Mouse (Mus musculus) heart, embryonic 12.5 days (tissue): ENCODE measurements around the gene Shroom4. TPM values are rescaled to one million over a fixed set of nuclear protein-coding genes. Genes with fewer than 3 reads are reported as not detected.

Source experiments
- ATAC-seq: fragments of 200-750 bp; cut with Nextera tagmentation; 2 replicates; pipeline ENCODE4 v1.8.0; 2017; ENCODE audit warnings: moderate TSS enrichment, moderate library complexity; ENCODE audit not compliant: insufficient number of reproducible peaks, low FRiP score
- H3K27ac ChIP-seq: fragments of 300-500 bp; sonication (generic); 2 replicates; pipeline ENCODE4 v1.5.1; 2016; ENCODE audit warnings: mild to moderate bottlenecking, moderate library complexity; ENCODE audit not compliant: poor library complexity, severe bottlenecking
- H3K27me3 ChIP-seq: fragments of 300-500 bp; sonication (generic); replicated peaks from 2 replicates; pipeline ENCODE4 v1.6.1; 2016; ENCODE audit warnings: mild to moderate bottlenecking, moderate library complexity
- H3K36me3 ChIP-seq: fragments of 300-500 bp; sonication (generic); 2 replicates; pipeline ENCODE4 v1.6.1; 2016; ENCODE audit warnings: mild to moderate bottlenecking, moderate library complexity
- H3K4me1 ChIP-seq: fragments of 300-500 bp; sonication (generic); replicated peaks from 2 replicates; pipeline ENCODE4 v1.6.1; 2016; ENCODE audit warnings: mild to moderate bottlenecking
- H3K4me2 ChIP-seq: fragments of 300-500 bp; sonication (generic); 2 replicates; pipeline ENCODE4 v1.6.1; 2016; ENCODE audit warnings: mild to moderate bottlenecking, moderate library complexity
- H3K4me3 ChIP-seq: fragments of 300-500 bp; sonication (generic); 2 replicates; pipeline ENCODE4 v1.5.1; 2016; ENCODE audit warnings: mild to moderate bottlenecking
- H3K9ac ChIP-seq: fragments of 300-500 bp; sonication (generic); 2 replicates; pipeline ENCODE4 v1.6.1; 2016; ENCODE audit warnings: mild to moderate bottlenecking, moderate library complexity
- H3K9me3 ChIP-seq: fragments of 300-500 bp; sonication (generic); replicated peaks from 2 replicates; pipeline ENCODE4 v1.6.1; 2016; ENCODE audit warnings: mild to moderate bottlenecking, moderate library complexity
- WGBS: fragments of 180-500 bp; shearing (Covaris S2); methylation state at CpG from one replicate; pipeline ENCODE4 v1.1.7; 2016; 5-methylcytosine and 5-hydroxymethylcytosine counted together
- polyA plus RNA-seq: library from polyadenylated mRNA; unstranded; fragments of >200 nt; fragmentation: Nextera tagmentation; extraction: Ambion mirVana; gene quantifications from 2 replicates; pipeline ENCODE4 v1.2.1, GENCODE M21; 2016

The Shroom4 gene
- polyA plus RNA-seq, 1 experiment from 2014 or later, result 6.0 TPM

DNA sequence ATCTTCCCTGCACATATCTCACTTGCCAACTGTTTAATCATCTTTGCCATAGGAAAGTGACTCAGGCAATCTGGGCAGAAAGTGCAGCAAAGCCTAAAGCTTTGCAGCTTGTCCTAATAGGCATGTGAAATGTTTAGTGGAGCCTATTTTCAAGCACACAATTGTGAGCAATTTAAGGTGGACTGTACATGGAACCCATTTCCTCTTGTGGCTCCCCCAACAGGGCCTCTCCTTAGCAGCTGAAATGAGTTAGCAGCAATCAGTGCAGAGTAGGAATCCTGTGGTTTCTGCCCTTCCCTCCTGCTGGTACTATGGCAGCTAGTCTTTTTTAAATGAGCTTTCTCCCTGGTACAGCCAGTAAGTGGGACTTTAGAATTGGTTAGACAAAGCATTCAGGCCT is 95.8 kb downstream of the Shroom4 start:
- Histone ChIP-seq H3K4me1 (no peaks in the 10 kb centered on the region), H3K36me3 (no peaks in the 10 kb centered on the region), H3K9me3 (no peaks in the 10 kb centered on the region), H3K27ac (no peak overlapping the region), H3K9ac (no peak overlapping the region), H3K4me3 (no peak overlapping the region), H3K27me3 (no peaks in the 10 kb centered on the region), H3K4me2 (no peak overlapping the region)
- ATAC-seq, result no peak

DNA sequence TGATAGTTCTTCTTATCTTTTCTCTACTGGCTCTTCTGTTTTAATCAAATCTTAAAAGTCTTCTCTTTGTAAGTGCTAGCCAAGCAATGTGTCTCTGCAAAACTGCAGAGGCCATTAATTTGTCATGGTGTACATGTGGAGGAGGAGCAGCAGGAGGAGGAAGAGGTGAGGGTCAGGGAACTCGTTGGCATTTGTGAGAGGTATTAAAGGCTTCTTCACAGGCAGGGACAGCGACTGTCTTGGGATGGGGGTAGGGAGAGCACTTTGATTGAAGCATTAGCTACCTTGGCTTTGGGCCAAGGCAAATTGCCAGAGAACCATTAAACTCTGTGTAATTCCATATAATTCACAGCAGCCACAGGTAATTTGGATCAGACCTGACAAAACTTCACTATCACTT is 96.7 kb downstream of the Shroom4 start:
- Histone ChIP-seq H3K9ac (no peak overlapping the region), H3K27ac (no peak overlapping the region), H3K4me2 (no peak overlapping the region), H3K36me3 (no peaks in the 10 kb centered on the region), H3K27me3 (no peaks in the 10 kb centered on the region), H3K4me3 (no peak overlapping the region), H3K9me3 (no peaks in the 10 kb centered on the region), H3K4me1 (no peaks in the 10 kb centered on the region)
- ATAC-seq, result no peak
- 29% methylated on average over 2 of the region's 2 CpGs for WGBS

DNA sequence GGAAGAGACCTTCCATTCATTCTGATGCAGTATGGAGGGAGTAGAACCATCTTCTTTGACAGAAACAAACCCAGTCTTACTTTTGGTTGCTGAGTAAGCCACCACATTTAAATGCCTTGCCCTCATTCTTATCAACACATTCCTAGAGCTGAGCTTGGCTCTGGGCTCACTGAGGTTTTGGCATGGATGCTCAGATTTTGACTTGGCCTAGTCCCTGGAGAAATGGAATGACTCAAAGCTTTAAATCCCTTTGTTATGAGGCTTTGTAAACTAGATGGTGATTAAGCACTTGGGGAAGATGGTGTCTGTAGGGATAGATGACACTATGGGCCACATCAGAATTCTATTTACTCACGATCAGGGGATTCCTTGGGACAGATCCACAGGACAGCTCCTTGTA is 102.2 kb downstream of the Shroom4 start:
- Histone ChIP-seq H3K27ac (no peak overlapping the region), H3K4me1 (no peaks in the 10 kb centered on the region), H3K4me3 (no peak overlapping the region), H3K9ac (no peak overlapping the region), H3K4me2 (no peak overlapping the region), H3K36me3 (no peaks in the 10 kb centered on the region), H3K9me3 (no peaks in the 10 kb centered on the region), H3K27me3 (no peaks in the 10 kb centered on the region)
- no peak for ATAC-seq
- WGBS, result 83% methylated on average over 1 of the region's 1 CpGs

DNA sequence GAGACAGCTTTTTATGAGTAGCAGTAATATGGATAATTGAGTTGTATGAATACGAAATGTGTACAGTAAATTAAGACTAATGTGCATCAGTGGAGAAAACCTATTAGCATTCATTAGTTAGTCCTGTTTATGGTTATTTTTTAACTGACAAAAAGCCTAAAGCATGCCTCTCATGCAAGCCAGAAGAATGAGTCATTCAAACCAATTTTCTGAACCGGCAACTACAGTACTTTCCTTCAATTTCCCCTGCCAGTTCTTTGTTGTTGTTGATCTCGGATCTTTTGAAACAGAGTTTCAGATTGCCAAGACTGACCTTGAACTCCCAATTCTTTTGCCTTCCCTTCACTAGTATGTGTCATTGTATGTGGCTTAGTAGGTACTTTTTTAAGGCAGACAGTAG is 117.6 kb downstream of the Shroom4 start:
- no peak overlapping the region for H3K9ac ChIP-seq
- no peaks in the 10 kb centered on the region for H3K36me3 ChIP-seq
- H3K4me1 ChIP-seq, result no peaks in the 10 kb centered on the region
- no peak for ATAC-seq
- no peaks in the 10 kb centered on the region for H3K9me3 ChIP-seq
- no peak overlapping the region for H3K27ac ChIP-seq
- WGBS, result 58% methylated on average over 3 of the region's 3 CpGs
- no peaks in the 10 kb centered on the region for H3K27me3 ChIP-seq
- H3K4me3 ChIP-seq, result no peak overlapping the region
- no peak overlapping the region for H3K4me2 ChIP-seq

DNA sequence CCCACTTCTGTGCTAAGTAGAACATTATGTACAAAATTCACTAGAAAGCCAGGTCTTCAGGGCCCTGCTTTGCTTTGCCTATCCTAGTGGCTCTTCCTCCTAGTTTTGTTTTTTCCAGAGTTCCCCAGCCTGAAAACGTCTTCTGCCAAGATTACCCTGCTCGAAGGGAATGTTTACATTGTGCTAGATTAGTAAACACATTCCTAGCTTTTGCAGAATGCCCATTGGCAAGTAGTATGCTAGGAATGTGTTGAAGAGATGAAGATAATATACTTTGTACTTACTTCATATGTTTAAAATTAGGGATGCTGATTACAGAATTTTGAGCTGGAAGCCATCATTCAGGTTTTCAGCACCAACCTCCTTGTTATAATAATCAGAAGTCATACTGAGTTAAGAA is 118.8 kb downstream of the Shroom4 start:
- H3K27me3 ChIP-seq, result no peaks in the 10 kb centered on the region
- no peaks in the 10 kb centered on the region for H3K4me1 ChIP-seq
- 28% methylated on average over 2 of the region's 2 CpGs for WGBS
- H3K27ac ChIP-seq, result no peak overlapping the region
- H3K9me3 ChIP-seq, result no peaks in the 10 kb centered on the region
- no peak overlapping the region for H3K4me2 ChIP-seq
- H3K36me3 ChIP-seq, result no peaks in the 10 kb centered on the region
- no peak overlapping the region for H3K9ac ChIP-seq
- no peak for ATAC-seq
- no peak overlapping the region for H3K4me3 ChIP-seq

DNA sequence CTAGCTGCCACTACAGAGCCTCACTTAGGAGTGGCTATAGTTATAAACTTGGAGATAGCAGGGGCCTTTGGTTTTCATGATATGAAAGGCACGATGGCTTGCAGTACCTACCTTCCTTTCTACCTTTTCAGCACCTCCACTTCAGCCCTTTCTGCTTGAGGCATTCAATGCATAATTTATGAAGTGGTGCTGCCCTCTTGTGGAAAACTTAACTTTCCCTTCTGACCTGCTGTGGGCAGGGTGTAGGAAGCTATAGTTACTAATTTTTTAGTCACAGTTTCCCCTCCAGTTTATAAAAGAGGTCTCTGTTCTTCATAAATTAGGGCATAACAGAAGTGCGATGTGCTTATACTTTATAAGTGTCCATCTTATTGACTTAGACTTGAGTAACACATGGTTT is 123.3 kb downstream of the Shroom4 start:
- Histone ChIP-seq H3K4me2 (no peak overlapping the region), H3K4me3 (no peak overlapping the region), H3K36me3 (no peaks in the 10 kb centered on the region), H3K9me3 (no peaks in the 10 kb centered on the region), H3K27me3 (no peaks in the 10 kb centered on the region), H3K27ac (no peak overlapping the region), H3K9ac (no peak overlapping the region), H3K4me1 (no peaks in the 10 kb centered on the region)
- WGBS, result 51% methylated on average over 2 of the region's 2 CpGs
- ATAC-seq, result no peak

DNA sequence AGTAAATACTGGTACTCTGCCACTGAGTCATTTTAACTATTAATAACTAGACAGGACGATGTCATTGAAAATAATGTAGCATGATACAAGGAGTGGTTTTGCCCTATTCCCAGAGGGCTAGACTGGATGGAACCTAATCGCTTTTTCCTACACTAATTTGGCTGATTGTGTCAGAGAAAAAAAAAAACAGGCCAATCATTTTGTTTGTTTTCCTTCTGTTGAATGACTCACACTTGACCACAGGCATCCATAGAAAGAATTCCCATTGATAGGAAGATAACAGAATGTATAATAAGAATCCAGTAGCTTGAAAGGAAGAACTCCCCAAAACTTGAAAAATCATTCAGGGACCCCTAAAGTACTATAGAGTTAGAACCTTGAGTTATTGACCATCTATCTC is 137.0 kb downstream of the Shroom4 start:
- Histone ChIP-seq H3K4me1 (no peaks in the 10 kb centered on the region), H3K4me3 (no peak overlapping the region), H3K27me3 (no peaks in the 10 kb centered on the region), H3K9ac (no peak overlapping the region), H3K4me2 (no peak overlapping the region), H3K36me3 (no peaks in the 10 kb centered on the region), H3K9me3 (no peaks in the 10 kb centered on the region), H3K27ac (no peak overlapping the region)
- 60% methylated on average over 2 of the region's 2 CpGs for WGBS
- ATAC-seq, result no peak

DNA sequence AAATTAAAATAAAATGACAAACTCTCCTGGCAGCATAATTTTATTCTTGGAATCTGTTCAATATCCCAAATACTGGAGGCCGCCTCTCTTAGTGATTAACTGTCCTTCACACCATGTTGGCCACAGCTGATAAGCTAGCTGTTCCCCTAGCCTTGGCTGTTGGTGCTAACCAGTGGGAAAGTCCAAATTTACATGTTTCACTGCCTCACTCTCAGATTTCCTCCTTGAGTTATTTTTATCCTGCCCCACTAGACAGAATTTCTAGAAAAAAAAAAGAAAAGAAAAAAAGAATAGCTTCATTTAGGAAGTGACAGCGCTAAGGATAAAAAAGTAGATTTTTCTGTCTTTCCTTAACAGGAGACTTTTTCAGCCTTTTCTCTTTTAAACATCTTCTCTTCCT is 138.0 kb downstream of the Shroom4 start:
- Histone ChIP-seq H3K9ac (no peak overlapping the region), H3K4me1 (no peaks in the 10 kb centered on the region)
- WGBS, result 44% methylated on average over 2 of the region's 2 CpGs

DNA sequence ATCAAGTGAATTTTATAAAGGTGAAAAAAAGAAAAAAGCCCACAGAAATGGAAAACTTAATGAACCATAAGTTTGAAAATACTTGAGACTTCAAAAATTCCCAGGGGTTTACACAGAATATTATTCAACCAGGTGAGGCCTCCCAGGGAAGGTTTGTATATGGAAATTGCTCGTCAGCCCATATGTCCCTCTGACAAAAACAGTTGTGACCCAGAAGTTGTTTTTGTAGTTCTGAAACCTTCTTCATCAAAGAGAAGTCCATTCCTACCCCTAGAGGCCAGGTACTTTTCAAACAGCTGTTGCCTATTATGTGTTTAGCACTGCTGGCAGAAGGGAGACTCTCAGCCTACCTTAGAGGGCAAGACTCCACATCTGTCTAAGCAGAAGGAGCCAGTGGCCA is 165.4 kb downstream of the Shroom4 start:
- no peak overlapping the region for H3K4me3 ChIP-seq
- no peak overlapping the region for H3K9ac ChIP-seq
- H3K4me2 ChIP-seq, result no peak overlapping the region
- ATAC-seq, result no peak
- no peak overlapping the region for H3K27ac ChIP-seq
- H3K27me3 ChIP-seq, result no peaks in the 10 kb centered on the region
- H3K4me1 ChIP-seq, result no peaks in the 10 kb centered on the region
- no peaks in the 10 kb centered on the region for H3K36me3 ChIP-seq
- no peaks in the 10 kb centered on the region for H3K9me3 ChIP-seq
- WGBS, result 83% methylated on average over 1 of the region's 1 CpGs

More for the DNA sequence above, 138.0 kb downstream of the Shroom4 start:
- Histone ChIP-seq H3K27ac (no peak overlapping the region), H3K36me3 (no peaks in the 10 kb centered on the region), H3K27me3 (no peaks in the 10 kb centered on the region), H3K4me3 (no peak overlapping the region), H3K9me3 (no peaks in the 10 kb centered on the region), H3K4me2 (no peak overlapping the region)
- no peak for ATAC-seq

DNA sequence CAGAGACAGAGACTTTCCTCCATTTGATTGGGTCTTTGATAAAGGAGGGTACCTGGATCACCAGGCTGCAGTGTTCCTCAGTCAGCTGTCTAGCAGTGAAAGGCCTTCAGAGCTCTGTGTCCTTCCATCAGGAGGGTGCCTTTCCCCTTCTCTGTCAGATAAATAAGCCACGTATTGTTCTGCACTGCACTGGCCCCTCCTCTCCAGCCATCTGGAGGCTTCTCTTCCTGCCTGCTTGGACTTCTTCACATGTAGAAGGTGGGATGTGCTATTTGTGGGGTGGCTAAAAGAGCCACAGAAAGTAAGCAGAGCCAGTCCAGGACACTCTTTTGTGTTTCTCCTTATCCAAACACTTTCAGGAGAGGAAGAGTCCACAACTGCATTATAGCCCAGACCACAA is 174.9 kb downstream of the Shroom4 start:
- Histone ChIP-seq H3K36me3 (no peaks in the 10 kb centered on the region), H3K9me3 (no peaks in the 10 kb centered on the region), H3K4me3 (no peak overlapping the region), H3K9ac (no peak overlapping the region), H3K4me2 (no peak overlapping the region), H3K4me1 (no peaks in the 10 kb centered on the region), H3K27ac (no peak overlapping the region), H3K27me3 (no peaks in the 10 kb centered on the region)
- no peak for ATAC-seq
- WGBS, result 50% methylated on average over 1 of the region's 1 CpGs

DNA sequence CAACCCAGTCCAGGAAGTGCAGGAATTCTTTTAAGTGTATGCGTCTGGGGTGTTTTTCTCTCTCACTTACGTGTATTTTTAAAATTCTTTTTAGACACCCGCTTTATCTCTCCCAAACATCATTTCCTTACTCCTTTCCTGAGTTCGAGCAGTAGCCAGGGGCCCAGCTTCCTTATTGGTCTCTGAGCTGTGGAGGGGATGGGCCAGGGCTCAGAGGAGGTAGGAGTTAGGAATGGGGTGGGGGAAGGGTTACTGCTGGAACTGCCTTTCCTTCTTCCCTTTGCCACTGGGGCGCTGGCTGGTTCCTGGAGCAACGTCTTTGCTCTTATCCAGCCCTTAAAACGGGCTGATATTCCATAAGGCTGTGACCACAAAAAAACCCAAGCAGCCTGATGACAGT is 177.3 kb downstream of the Shroom4 start:
- Histone ChIP-seq H3K27ac (no peak overlapping the region), H3K4me3 (no peak overlapping the region), H3K27me3 (no peaks in the 10 kb centered on the region), H3K9ac (no peak overlapping the region), H3K4me1 (no peaks in the 10 kb centered on the region), H3K4me2 (peak overlapping the region; percentile 6; the same call in 1 of the 2 replicates), H3K36me3 (no peaks in the 10 kb centered on the region), H3K9me3 (no peaks in the 10 kb centered on the region)
- 31% methylated on average over 7 of the region's 7 CpGs for WGBS
- no peak for ATAC-seq

DNA sequence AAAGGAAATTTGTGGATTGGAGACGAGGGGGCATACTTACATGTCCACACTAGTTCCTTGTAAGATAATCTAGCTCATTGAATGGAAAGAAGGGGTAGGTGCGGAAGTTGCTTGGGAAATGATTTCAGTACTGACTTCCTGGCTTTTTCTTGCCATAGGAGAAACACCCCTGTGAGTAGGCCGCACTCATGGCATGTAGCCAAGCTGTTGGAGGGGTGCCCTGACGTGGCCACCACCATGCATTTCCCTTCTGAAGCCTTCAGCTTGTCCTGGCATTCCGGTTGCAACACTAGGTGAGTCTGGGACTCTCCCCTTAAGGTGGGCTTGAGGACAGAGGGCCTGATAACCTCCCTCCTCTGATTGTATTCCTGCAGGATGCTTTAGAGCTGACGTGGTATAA is 181.0 kb downstream of the Shroom4 start:
- H3K27me3 ChIP-seq, result no peaks in the 10 kb centered on the region
- H3K4me3 ChIP-seq, result no peak overlapping the region
- WGBS, result 69% methylated on average over 6 of the region's 6 CpGs
- ATAC-seq, result no peak
- no peak overlapping the region for H3K9ac ChIP-seq
- 0 out of 2 replicates have a peak overlapping the region, but pooled peaks have one; percentile 11 for H3K27ac ChIP-seq
- H3K36me3 ChIP-seq, result peaks cover 22% of the 10 kb centered on the region
- H3K4me2 ChIP-seq, result no peak overlapping the region
- H3K4me1 ChIP-seq, result no peaks in the 10 kb centered on the region
- H3K9me3 ChIP-seq, result no peaks in the 10 kb centered on the region
